Mouse (Mus musculus): Measurements from ENCODE around the gene B3gnt8.
"Not testable (repeated sequence)": the region's sequence is repeated elsewhere in the genome, so short reads cannot be mapped to it uniquely, and the experiment has no call there.

B3gnt8 gene

DNA sequence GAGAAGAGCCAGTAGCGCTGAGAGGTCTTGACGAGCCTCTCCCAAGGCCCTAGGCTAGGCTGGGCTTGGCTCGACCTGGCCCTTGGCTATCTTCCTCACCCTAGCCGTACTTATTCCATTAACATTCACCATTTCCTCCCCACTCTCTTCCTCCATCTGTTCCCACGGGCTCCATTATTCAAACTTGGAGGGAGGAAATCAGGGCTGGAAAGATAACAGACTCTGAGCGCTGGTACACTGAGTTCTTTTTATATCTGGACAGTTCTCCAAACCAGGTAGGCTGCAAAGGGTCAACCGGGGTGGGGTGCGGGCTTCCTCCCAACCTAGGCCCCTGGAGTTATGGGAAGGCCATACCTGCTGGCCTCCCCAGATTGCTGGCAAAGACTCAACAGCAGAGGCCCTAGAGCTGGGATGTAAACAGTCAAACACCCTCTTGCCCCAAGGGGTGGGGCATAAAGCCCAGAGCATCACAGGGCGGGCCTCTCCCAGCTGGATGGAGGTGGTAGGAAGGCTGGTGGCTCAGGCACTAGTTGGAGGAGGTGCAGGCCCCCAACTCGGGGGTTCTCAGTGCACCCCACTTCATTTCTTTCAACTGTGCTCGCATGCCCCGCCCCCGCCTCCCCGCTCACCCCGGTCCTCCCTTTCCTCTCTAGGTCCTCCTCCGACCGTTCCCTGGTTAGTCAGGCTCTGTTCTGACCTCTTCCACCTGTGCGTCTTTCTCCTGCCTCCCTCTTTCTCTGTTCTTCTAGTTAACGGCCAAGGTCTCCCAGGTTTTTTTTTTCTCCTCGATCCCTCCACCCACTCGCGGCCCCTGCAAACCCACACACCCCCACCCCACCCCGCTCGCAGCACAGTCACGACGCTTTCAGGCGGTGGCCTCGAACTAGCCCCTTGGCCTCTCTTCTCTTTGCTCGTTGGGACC is at the start of gene B3gnt8:
Gene B3gnt8 (plus strand): TSS at position 146 of the 922 bp plus-strand sequence.
- DNase-seq (ENCODE audit: low spot score): no peak

DNA sequence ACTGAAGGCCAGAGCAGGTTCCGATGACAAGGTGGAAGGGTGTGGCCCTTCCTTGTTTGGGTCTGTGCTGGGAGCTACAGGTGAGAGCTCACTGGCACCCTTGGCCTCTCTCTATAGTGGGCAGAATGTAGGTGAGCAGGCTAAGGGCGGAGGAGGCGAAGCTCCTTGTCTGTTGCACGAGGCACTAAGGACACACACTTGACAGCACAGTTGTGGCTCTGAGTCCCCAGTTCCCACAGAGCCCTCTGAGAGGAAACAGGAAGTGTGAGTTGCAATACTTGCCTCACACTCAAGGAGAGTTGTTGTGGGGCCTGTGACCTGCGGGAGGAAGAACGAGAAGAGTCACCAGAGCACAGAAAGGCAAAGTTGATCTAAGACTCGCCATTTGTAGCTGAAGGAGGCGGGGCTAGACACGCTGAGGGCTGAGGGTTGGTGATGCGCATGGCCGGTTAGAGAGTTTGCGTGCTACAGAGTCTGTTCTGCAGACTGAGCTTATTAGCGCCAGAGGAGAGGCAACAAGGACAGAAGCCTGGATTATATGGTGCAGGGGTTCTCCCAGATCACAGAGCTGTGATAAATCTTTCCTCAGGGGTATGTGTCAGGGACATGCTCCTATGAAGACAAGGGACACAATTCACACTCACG is 49.5 kb upstream of the B3gnt8 start:
- DNase-seq (ENCODE audit: low spot score): not testable (repeated sequence)

DNA sequence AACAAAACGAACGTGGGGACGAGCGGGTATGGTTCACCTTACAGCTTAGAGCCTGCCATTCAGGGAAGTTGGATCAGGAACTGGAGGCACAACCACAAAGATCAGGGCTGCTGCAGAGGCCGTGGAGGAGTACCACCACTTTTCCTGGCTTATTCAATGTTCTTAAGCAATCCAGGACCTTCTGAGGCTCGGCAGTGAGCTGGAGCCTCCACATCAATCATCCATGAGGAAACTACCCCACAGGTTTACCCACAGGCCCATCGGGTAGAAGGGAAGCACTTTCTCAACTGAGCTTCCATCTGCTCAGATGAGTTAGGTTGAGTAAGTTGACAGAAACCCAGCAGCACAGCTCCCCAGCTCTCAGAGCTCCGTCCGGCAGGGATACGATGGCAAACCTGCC is 47.0 kb upstream of the B3gnt8 start:
- no peak for DNase-seq (ENCODE audit: low spot score)

- DNase-seq (ENCODE audit: low spot score): no peak
Observed at GRCm38 (mm10) chr7:25582301-25582810, 44.1 kb upstream of the B3gnt8 start.

DNA sequence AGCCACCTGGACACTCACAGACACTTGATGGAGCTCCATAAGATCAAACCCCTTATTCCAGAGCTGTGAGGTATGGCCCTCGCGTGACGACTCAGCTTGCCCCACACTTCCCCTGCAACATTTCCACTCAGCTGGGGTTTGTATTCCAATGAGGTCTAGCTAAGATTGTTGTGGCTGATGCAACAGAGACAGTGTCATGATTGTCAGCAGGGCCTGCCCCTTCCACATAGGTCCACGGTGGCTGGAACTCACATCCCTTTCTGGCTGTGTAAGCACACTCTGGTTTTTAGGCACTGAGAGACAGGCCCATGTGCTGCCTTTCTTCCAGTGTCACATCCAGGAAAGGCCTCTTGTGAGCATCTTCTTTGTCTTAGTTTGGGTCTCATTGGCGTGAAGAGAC is 41.8 kb upstream of the B3gnt8 start:
- no peak for DNase-seq (ENCODE audit: low spot score)

DNA sequence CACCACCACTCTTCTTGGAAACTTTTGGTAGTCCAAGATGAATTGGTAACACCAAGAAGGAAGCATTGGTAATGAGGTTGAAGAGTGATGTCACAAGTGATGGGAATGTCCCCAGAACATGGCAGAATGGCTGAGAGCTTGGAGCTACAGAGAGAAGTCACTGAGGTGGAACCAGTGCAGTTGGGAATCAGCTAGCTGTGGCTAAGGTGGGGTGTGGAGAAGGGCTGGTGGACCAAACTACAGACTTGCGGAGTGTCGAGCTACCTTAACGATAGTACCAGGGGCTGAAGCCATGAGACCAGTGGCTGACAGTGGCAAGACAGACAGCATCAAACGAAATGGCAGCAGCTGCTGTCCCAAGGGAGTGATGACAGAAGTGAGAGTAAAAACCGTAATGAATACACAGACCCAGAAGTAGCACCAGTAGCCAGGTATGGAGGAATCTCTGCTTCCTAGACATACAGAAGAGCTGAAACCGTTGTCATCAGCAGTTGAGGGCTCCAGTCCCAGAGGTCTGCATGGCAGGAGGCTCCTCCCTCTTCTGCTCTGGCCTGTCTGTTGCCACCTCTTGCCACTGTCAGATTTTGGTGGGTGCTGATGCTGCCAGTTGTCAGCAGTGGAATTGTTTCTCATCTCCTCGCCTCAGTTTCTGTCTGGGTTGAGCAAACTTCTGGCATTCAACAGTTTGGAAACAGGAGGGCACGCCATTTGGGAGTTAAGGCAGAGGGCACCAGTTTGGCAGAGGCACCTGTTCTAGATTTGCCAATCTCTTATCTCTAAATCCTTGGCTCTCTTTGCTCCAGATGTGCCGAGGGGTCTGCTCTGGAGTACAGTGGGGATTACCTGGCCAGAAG is 40.9 kb upstream of the B3gnt8 start:
- DNase-seq (ENCODE audit: low spot score): no peak

DNA sequence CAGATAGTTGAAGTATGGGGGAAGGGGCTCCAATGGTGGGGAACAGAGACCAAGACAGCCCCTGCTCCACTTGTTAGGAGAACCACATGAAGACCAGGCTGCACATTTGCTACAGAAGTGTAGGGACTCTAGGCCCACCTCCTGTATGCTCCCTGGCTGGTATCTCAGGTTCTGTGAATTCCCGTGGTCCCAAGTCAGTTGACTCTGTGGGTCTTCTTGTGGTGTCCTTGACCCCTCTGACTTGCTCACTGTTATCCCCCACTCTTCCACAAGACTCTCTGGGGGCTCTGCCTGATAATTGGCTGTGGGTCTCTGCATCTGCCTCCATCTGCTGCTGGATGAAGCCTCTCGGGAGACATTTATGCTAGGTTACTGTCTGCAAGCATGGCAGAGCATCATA is 35.2 kb upstream of the B3gnt8 start:
- DNase-seq (ENCODE audit: low spot score): no peak

DNA sequence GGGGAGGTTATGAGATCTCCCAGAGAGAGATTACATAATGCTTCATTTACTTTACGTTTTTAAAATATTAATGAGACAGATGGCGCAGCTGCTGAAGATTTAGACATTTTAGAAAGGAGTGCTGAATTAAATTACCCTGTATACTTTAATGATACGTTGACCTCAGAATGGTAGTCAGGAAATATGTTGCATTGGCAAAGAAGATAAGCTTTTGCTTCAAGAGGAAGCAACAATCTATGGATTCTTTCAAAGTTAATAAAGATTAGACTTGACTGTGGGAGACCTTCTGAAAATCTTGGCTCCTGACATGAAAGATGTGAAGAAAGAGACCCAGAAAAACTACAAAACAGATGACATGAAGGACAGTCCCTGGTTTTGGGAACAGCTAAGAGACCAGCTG is 32.6 kb upstream of the B3gnt8 start:
- DNase-seq (ENCODE audit: low spot score): no peak

GRCm38 (mm10) chr7:25599663-25600062 is 26.8 kb upstream of the B3gnt8 start:
- peak; percentile 71 for DNase-seq (ENCODE audit: low spot score)

DNA sequence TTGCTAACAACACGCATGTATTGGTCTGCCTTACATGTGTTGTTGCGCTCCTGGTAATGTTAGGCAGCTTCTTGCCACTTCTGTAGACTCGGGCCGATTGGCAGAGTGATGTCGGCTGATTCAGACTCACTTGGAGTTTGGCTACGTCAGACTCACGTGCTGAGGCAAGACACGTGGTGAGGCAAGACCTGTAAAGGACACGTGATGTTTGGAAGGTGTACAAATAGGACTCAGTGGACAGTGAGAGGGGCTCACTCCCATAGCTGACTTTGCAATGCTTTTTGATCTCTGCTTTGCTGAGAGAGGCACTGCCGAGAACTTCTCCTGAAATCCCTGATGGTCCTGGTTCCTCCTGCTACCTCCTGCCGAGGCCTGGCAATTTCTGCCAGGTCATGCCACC is 25.8 kb upstream of the B3gnt8 start:
- DNase-seq (ENCODE audit: low spot score): no peak

GRCm38 (mm10) chr7:25601346-25601745 is 25.1 kb upstream of the B3gnt8 start:
- no peak for DNase-seq (ENCODE audit: low spot score)

- no peak for DNase-seq (ENCODE audit: low spot score)
Observed at GRCm38 (mm10) chr7:25606625-25607063, 19.8 kb upstream of the B3gnt8 start.

GRCm38 (mm10) chr7:25607196-25607595 is 19.3 kb upstream of the B3gnt8 start:
- DNase-seq (ENCODE audit: low spot score): no peak

DNA sequence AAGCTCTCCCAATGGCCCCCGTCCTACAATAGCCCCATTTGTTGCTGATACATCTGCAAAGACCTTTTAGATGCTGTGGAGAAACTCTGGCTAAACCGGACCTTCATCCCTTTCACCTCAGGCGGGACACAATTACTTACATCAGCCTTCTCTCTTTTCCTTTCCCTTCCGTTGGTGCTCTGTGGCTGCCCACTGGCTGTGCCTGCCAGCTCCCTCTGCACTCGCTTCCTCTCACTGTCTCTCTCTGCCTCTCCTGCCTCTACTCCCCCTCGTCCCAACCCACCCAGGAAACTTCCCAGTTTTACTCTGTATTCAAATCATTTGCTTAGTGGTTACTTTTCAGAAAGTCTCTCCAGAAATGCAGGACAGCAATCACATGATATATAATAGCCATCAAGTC is 16.4 kb upstream of the B3gnt8 start:
- no peak for DNase-seq (ENCODE audit: low spot score)

DNA sequence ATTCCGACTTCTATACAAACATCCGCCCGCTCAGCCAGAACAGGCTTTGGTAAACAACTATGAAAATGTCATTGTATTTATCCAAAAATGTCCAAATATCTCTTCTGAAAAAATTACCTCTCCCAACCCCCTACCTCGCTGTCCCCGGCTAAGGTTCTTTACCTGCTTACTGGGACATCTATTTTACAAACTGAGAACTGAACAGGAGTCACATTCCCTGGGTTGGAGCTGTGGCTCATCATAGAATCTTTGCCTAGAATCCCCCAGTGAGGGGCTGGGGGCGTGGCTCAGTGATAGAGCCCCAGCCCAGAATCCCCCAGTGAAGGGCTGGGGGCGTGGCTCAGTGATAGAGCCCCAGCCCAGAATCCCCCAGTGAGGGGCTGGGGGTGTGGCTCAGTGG is 15.0 kb upstream of the B3gnt8 start:
- DNase-seq (ENCODE audit: low spot score): no peak

- DNase-seq (ENCODE audit: low spot score): no peak
Observed at GRCm38 (mm10) chr7:25614086-25614485, 12.4 kb upstream of the B3gnt8 start.

DNA sequence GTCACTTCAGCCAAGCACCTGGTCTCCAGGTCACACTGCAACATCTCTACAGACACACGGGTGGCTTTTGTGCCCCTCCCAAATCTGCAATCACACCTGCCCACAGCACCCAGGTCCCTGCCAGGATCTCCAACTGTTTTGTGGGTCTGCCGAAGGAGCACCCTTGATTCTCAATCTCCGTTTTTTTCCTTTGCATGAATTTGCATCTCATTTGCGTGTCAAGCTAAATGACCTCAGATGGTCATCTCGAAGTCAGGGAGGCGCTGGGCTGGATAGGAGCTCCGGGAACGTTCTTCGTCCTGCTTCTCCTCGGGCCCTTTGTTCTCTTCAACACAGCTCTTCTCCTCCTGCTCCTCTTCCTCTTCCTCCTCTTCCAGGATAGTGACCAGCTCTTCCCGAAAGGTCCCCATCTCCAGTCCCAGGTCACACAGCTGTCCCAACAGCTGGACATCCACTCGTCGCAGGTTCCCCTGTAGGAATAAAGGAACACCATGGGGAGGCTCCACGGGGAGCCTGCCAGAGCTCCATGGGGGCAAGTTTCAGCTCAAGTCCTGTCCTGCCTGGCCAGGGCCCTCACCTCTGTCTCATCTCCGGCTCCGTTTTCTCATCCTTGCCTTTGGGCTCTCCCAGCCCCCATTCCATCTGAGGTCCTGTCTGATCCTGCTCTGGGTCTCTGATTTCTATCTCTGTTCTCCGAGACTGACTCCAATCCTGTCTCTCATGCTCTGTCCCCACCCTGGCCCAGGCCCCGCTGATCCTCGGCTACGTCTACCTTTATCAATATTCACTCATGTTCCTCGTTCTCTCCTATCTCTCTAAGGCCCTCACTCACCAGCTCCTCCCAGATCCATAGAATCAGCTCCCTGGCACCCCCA is 11.4 kb upstream of the B3gnt8 start:
- DNase-seq (ENCODE audit: low spot score): no peak

DNA sequence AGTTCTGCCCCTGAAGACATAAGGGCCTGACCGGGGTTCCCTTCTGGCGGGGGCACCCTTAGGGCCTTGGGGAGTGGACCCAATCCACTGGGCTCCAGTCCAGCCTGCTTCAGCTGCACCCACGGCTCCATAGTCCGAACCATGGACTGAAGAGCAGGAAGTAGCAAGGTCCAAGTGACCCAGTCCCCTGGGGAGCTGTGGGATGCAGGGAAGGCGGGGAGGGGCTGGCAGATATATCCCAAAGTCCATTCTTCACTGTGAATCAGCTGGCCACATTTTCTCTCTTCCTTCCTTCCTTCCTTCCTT is 10.8 kb upstream of the B3gnt8 start, which contains the start of gene Erich4:
Gene Erich4 (minus strand): TSS at position 187 of the 306 bp plus-strand sequence.
- no peak for DNase-seq (ENCODE audit: low spot score)

- no peak for DNase-seq (ENCODE audit: low spot score)
Observed at GRCm38 (mm10) chr7:25617376-25618160, 8.9 kb upstream of the B3gnt8 start.
